Mouse (Mus musculus) bone marrow macrophage, adult 2 months (primary cell): ENCODE measurements around the gene Fam98a. TPM values are rescaled to one million over a fixed set of nuclear protein-coding genes. Genes with fewer than 3 reads are reported as not detected.

Experiments used
- H3K27ac ChIP-seq: 2 replicates; pipeline ENCODE4 v1.5.1; 2012; ENCODE audit warnings: low read depth, low read length; ENCODE audit not compliant: insufficient read depth
- H3K4me1 ChIP-seq: 2 replicates; pipeline ENCODE4 v1.6.1; 2012; ENCODE audit warnings: low read length; ENCODE audit not compliant: control insufficient read depth, insufficient read depth
- H3K4me3 ChIP-seq: 2 replicates; pipeline ENCODE4 v1.5.1; 2012; ENCODE audit warnings: mild to moderate bottlenecking, low read length, moderate library complexity; ENCODE audit not compliant: insufficient read depth
- CTCF ChIP-seq: IDR thresholded peaks from 2 replicates; pipeline ENCODE4 v1.5.1; 2012; ENCODE audit warnings: low read depth, mild to moderate bottlenecking, low read length, moderate library complexity
- POLR2A ChIP-seq: IDR thresholded peaks from 2 replicates; pipeline ENCODE4 v1.6.1; 2012; ENCODE audit warnings: mild to moderate bottlenecking, low read depth, low read length, borderline replicate concordance
- polyA plus RNA-seq: library from polyadenylated mRNA; stranded (reverse); fragments of >200 nt; gene quantifications from 2 replicates; pipeline ENCODE4 v1.2.4, GENCODE M21; 2012; ENCODE audit not compliant: missing spikeins, insufficient read depth, insufficient read length

Gene Fam98a
- polyA plus RNA-seq, 1 experiment = 15.5 TPM

GRCm38 (mm10) chr17:75539130-75539529 lies 12.6 kb downstream of the Fam98a start:
- no peak overlapping the region for H3K27ac ChIP-seq
- H3K4me1 ChIP-seq = no peaks in the 10 kb centered on the region
- no peak overlapping the region for H3K4me3 ChIP-seq
- TF ChIP-seq CTCF (no peak), POLR2A (no peak)

DNA sequence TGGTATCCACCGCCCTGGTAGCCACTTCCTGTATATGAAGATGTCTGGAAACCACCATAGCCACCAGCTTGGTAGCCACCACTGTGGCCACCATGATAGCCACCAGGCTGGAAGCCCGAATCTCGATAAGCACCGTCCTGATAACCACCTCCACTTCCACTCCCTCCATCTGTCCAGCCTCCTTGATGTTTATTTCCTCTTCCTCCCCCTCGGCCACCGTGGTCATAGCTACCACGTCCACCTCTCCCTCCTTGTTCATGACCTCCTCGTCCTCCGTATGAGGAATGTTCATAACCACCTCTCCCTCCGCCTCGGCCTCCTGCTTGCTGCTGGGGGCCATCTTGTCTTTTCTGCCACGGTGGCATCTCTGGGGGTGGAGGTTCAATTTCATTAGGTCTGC lies 13.3 kb downstream of the Fam98a start:
- TF ChIP-seq POLR2A = no peak
- TF ChIP-seq CTCF = no peak
- no peak overlapping the region for H3K27ac ChIP-seq
- H3K4me1 ChIP-seq = no peaks in the 10 kb centered on the region
- no peak overlapping the region for H3K4me3 ChIP-seq

DNA sequence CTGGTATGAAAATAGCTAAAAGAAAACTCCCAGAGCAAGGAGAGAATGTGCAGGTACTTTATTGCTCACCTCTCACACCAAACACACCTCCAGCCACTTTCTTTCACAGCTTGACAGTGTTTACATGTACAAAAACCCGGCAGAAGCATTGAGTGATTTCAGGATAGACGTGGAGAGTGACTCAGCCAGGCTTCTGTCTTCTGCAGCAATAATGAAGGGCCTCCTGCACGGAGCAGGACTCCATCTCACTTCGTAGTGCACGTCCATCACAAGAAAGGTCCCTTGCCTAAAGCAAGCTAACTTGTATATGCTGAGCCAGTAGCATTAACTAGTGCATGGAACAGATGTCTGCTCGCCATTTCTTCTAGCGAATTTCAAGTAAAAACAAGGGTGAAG lies 14.7 kb downstream of the Fam98a start:
- Histone ChIP-seq H3K4me3 (no peak overlapping the region), H3K27ac (no peak overlapping the region), H3K4me1 (no peaks in the 10 kb centered on the region)
- no peak for TF ChIP-seq CTCF
- TF ChIP-seq POLR2A = no peak

DNA sequence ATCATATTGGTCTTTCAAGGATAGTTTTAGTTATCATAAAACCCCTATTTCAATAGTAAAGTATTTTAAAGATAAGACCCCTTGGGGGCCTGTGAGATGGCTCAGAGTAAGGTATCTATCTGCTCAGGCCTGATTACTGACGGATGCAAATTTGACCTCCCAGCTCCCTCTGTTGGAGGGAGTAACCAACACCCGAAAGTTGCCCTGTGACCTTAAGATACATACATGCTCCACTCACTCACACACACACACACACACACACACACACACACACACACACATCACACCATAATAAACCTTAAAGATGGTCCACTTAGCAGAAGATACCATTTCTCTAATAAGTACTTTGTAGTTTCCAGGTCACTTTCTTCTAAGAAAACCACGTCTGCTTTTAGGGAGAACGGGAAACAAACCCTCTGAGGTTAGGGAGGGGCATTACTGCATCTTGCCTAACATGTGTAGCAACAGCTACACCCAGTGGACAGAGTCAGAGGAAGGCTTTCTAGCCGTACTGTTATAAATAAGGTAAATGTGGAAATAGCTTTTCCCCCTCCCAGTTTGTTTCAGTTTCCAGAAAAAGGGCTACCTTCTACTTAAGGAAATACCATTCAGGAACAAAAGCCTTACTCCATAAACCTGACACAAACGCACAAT lies 15.2 kb downstream of the Fam98a start:
- no peaks in the 10 kb centered on the region for H3K4me1 ChIP-seq
- H3K27ac ChIP-seq = no peak overlapping the region
- no peak overlapping the region for H3K4me3 ChIP-seq
- TF ChIP-seq CTCF (no peak), POLR2A (no peak)

DNA sequence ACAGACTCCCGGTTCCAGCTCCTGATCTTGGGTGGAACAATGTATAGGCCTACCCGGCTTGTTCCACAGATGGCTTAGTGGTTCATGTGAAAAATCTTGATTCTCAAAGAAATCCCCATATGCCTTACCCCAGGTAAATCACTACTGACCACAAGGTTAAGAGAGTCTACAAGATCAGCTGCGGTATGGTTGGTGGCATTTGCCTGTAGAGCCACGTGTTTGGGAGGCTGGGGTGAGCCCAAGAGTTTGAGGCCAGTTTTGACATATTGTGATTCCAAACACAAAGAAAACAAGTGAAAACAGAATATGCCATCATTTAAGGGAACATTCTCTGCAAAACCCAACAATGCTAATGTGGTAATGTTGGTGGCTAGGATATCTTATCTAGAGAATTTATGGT lies 16.1 kb downstream of the Fam98a start:
- Histone ChIP-seq H3K4me1 (no peaks in the 10 kb centered on the region), H3K27ac (no peak overlapping the region)
- TF ChIP-seq CTCF (no peak), POLR2A (no peak)

GRCm38 (mm10) chr17:75534314-75535020 lies 17.3 kb downstream of the Fam98a start:
- TF ChIP-seq POLR2A = no peak
- TF ChIP-seq CTCF = no peak
- no peak overlapping the region for H3K4me3 ChIP-seq
- no peaks in the 10 kb centered on the region for H3K4me1 ChIP-seq
- no peak overlapping the region for H3K27ac ChIP-seq

More for the DNA sequence above, 16.1 kb downstream of the Fam98a start:
- no peak overlapping the region for H3K4me3 ChIP-seq

DNA sequence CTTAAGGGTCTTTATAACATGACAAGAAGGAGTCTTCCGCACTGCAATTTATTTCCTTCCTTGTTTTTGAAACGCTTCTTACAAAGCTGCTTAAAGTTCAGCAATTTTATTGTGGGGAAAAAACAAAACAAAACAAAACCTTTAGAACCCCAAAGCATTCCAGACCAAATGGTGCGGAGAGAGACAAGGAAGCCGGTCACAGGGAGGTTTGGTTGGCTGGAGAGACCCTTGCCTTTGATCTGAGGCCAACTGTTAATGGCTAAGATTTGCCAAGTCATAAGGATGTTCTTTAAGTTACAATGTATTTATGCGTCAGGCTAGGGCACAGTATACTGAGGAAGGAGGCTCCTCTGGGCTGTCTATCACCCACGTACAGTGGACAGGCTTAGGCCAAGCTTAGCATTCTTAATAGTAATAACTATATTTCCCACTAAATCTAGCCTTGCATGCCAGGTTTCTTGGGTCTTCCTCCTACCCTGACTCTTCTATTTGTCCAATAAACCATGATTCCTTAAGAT lies 19.2 kb downstream of the Fam98a start:
- Histone ChIP-seq H3K27ac (no peak overlapping the region), H3K4me3 (no peak overlapping the region), H3K4me1 (no peaks in the 10 kb centered on the region)
- TF ChIP-seq POLR2A (no peak), CTCF (no peak)

DNA sequence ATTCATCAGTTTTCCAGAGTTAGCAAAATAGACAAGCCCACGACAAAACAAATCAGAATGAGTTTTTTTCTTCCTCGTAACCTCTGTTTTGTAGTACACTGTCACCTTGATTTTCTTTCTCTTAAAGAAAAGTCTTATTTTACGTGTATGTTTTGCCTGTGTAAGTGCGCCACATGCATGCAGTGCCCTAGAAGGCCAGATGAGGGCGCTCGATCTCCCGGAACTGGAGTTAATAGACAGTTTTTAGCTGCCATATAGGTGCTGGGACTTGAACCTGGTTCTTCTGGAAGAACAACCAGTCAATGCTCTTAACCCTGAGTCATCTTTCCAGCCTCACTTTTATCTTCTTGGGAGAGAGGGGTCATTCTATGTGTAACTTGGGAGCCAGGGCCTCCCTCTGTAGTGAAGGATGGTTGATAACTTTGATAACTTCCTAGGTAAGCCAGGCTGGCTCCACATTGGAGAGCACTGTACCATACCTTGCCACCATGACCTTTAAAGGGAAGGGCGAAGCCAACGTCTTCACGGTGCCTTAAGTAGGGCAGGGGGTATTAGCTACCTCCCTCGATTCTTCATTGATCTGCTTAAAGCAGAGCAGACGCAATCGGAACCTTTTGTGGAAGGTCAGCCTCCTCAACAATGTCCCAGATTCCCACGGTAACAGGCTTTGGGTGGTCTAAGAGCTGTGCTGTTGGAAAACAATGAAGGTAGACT lies 22.4 kb downstream of the Fam98a start:
- peaks cover under 1% of the 10 kb centered on the region for H3K4me1 ChIP-seq
- no peak overlapping the region for H3K4me3 ChIP-seq
- no peak for TF ChIP-seq POLR2A
- TF ChIP-seq CTCF = no peak
- H3K27ac ChIP-seq = no peak overlapping the region

- H3K27ac ChIP-seq = no peak overlapping the region
- H3K4me3 ChIP-seq = no peak overlapping the region
- peaks cover 18% of the 10 kb centered on the region for H3K4me1 ChIP-seq
- TF ChIP-seq POLR2A = no peak
- TF ChIP-seq CTCF = no peak
Observed at GRCm38 (mm10) chr17:75526411-75526810, 25.3 kb downstream of the Fam98a start.
